Mouse (Mus musculus) myocyte (in vitro differentiated cells): ENCODE measurements around the gene Dbx2. TPM values are rescaled to one million over a fixed set of nuclear protein-coding genes. Genes with fewer than 3 reads are reported as not detected.

Experiments
- H3K27me3 ChIP-seq: one replicate; pipeline ENCODE4 v1.6.1; 2011; ENCODE audit not compliant: control insufficient read depth, insufficient read depth, insufficient read length
- H3K36me3 ChIP-seq: one replicate; pipeline ENCODE4 v1.6.1; 2011; ENCODE audit not compliant: control insufficient read depth, insufficient read depth
- H3K4me2 ChIP-seq: one replicate; pipeline ENCODE4 v1.6.1; 2011; ENCODE audit warnings: low read depth, control low read depth
- H3K4me3 ChIP-seq: one replicate; pipeline ENCODE4 v1.5.1; 2011; ENCODE audit warnings: mild to moderate bottlenecking, control low read depth, moderate library complexity
- H3K79me2 ChIP-seq: one replicate; pipeline ENCODE4 v1.6.1; 2011; ENCODE audit not compliant: control insufficient read depth, insufficient read depth
- H3ac ChIP-seq: one replicate; pipeline ENCODE4 v1.6.1; 2011; ENCODE audit not compliant: control insufficient read depth, insufficient read length
- CEBPB ChIP-seq: IDR thresholded peaks from 2 replicates; pipeline ENCODE4 v1.6.1; 2011; ENCODE audit warnings: mild to moderate bottlenecking, moderate library complexity; ENCODE audit not compliant: poor library complexity, insufficient read depth, severe bottlenecking
- E2F4 ChIP-seq: IDR thresholded peaks from one replicate; pipeline ENCODE4 v1.6.1; 2011; ENCODE audit warnings: mild to moderate bottlenecking, control low read depth, moderate library complexity; ENCODE audit not compliant: insufficient read depth
- MAX ChIP-seq: IDR thresholded peaks from one replicate; pipeline ENCODE4 v1.6.1; 2011; ENCODE audit warnings: low read depth, mild to moderate bottlenecking, control low read depth
- MYOD1 ChIP-seq, 3 experiments: IDR thresholded peaks; one replicate each; pipeline ENCODE4 v1.6.1; 2011; ENCODE audit warnings: control low read depth in 2 of 3, low read depth in 2 of 3, mild to moderate bottlenecking in 2 of 3, moderate library complexity in 1 of 3; ENCODE audit not compliant: insufficient read length in 2 of 3, control insufficient read depth in 1 of 3
- MYOG ChIP-seq, 3 experiments: IDR thresholded peaks; one replicate each; pipeline ENCODE4 v1.6.1; 2011; ENCODE audit warnings: control low read depth in 2 of 3, low read depth in 2 of 3, mild to moderate bottlenecking in 2 of 3; ENCODE audit not compliant: insufficient read length in 2 of 3, control insufficient read depth in 1 of 3, insufficient read depth in 1 of 3
- POLR2A ChIP-seq: IDR thresholded peaks from one replicate; pipeline ENCODE4 v1.6.1; 2011; ENCODE audit warnings: low read depth, mild to moderate bottlenecking, control low read depth, moderate library complexity; ENCODE audit not compliant: insufficient read length
- POLR2AphosphoS2 ChIP-seq: IDR thresholded peaks from one replicate; pipeline ENCODE4 v1.6.1; 2011; ENCODE audit warnings: low read depth, control low read depth; ENCODE audit not compliant: insufficient read length
- REST ChIP-seq: IDR thresholded peaks from one replicate; pipeline ENCODE4 v1.6.1; 2011; ENCODE audit warnings: mild to moderate bottlenecking, control low read depth, moderate library complexity; ENCODE audit not compliant: insufficient read depth, insufficient read length
- SRF ChIP-seq: IDR thresholded peaks from one replicate; pipeline ENCODE4 v1.6.1; 2011; ENCODE audit warnings: low read depth; ENCODE audit not compliant: control insufficient read depth, insufficient read length
- TCF12 ChIP-seq: IDR thresholded peaks from one replicate; pipeline ENCODE4 v1.6.1; 2011; ENCODE audit warnings: mild to moderate bottlenecking, control low read depth; ENCODE audit not compliant: poor library complexity, insufficient read depth, severe bottlenecking
- TCF3 ChIP-seq: IDR thresholded peaks from one replicate; pipeline ENCODE4 v1.6.1; 2011; ENCODE audit warnings: low read depth, control low read depth; ENCODE audit not compliant: insufficient read length
- USF1 ChIP-seq: IDR thresholded peaks from one replicate; pipeline ENCODE4 v1.6.1; 2011; ENCODE audit warnings: low read depth, mild to moderate bottlenecking, control low read depth, moderate library complexity
- polyA plus RNA-seq: library from polyadenylated mRNA; unstranded; fragments of >200 nt; fragmentation: generic; extraction: Trizol; gene quantifications from one replicate; pipeline ENCODE4 v1.2.1, GENCODE M21; 2012; ENCODE audit warnings: missing spikeins

The Dbx2 gene
- polyA plus RNA-seq, 1 experiment: not detected

DNA sequence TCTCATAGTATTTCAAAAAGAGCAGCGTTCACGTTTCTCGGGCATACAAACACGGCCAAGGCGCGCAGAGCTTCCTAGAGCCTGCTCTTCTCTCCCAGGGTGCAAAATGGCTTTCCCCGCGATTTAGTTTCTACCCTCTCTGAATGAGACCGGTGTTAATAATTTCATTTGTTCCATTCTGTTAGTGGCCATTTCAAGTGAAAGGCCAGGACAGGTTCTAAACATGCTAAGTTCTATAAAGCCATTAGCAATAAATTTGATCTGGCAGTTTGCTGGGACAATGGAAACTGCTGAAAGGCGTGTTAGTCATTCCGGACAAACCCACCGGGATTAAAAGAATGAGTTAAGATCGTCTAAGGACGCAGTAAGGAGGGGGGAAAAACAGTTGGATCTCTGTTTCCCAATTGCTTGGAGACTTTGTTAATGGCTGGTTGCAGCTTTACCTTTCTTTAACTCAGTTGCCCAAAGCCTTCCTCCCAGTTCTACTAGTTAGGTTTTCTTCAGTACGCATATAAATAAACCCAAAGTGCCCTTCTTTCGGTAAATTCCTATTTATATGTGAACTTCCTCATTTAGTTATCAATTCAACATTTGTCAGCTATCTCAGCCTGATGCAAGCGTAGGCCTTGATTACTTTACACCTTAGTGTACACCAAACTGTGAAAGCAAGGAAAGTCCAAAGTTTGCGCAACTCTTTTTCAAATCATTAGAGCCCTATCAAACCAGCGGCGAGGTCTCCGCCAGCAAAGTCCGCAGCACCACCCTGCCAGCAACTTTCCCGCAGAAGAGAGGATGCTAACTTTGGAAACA, 2.7 kb downstream of the Dbx2 start:
- Histone ChIP-seq H3ac (no peak overlapping the region), H3K36me3 (no peaks in the 10 kb centered on the region), H3K4me3 (no peak overlapping the region), H3K4me2 (no peak overlapping the region), H3K27me3 (peaks cover 46% of the 10 kb centered on the region), H3K79me2 (no peaks in the 10 kb centered on the region)
- TF ChIP-seq TCF3: no peak
- no peak for TF ChIP-seq TCF12
- no peak for TF ChIP-seq E2F4
- TF ChIP-seq USF1: no peak
- TF ChIP-seq REST: no peak
- no peak for TF ChIP-seq POLR2A
- no peak for TF ChIP-seq MYOG (IDR thresholded peaks at IDR 0.05; ENCODE audit: control insufficient read depth in 1 of 3, insufficient read depth in 1 of 3, insufficient read length in 2 of 3, low read depth in 2 of 3)
- no peak for TF ChIP-seq CEBPB
- TF ChIP-seq MYOD1 (IDR thresholded peaks at IDR 0.05; ENCODE audit: control insufficient read depth in 1 of 3, insufficient read length in 2 of 3, low read depth in 2 of 3): no peak
- no peak for TF ChIP-seq MAX
- no peak for TF ChIP-seq POLR2AphosphoS2
- TF ChIP-seq SRF: no peak

DNA sequence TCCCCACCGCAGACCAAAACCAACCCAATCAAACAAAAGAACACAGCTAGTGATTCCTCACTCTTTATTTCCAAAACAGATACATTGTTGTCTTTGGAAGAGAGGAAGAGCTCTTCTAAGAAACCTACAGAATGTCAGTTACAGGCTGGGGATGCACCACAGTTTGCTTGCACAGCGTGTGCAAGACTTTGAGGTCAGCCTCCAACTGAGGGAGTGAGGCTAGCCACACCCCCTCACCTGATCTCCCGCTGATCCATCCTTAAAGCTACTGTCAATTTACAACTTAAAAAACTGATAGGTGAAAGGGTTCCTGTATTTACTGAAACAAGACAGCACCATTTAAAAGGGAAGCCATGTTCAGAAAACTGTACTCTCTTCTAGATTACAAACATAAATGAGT, 3.9 kb downstream of the Dbx2 start:
- peaks cover 51% of the 10 kb centered on the region for H3K27me3 ChIP-seq
- H3ac ChIP-seq: no peak overlapping the region
- no peaks in the 10 kb centered on the region for H3K36me3 ChIP-seq
- no peaks in the 10 kb centered on the region for H3K79me2 ChIP-seq
- no peak overlapping the region for H3K4me3 ChIP-seq
- H3K4me2 ChIP-seq: no peak overlapping the region
- TF ChIP-seq USF1: no peak
- no peak for TF ChIP-seq MYOD1 (IDR thresholded peaks at IDR 0.05; ENCODE audit: control insufficient read depth in 1 of 3, insufficient read length in 2 of 3, low read depth in 2 of 3)
- no peak for TF ChIP-seq SRF
- TF ChIP-seq MAX: no peak
- no peak for TF ChIP-seq TCF3
- no peak for TF ChIP-seq E2F4
- no peak for TF ChIP-seq REST
- no peak for TF ChIP-seq TCF12

DNA sequence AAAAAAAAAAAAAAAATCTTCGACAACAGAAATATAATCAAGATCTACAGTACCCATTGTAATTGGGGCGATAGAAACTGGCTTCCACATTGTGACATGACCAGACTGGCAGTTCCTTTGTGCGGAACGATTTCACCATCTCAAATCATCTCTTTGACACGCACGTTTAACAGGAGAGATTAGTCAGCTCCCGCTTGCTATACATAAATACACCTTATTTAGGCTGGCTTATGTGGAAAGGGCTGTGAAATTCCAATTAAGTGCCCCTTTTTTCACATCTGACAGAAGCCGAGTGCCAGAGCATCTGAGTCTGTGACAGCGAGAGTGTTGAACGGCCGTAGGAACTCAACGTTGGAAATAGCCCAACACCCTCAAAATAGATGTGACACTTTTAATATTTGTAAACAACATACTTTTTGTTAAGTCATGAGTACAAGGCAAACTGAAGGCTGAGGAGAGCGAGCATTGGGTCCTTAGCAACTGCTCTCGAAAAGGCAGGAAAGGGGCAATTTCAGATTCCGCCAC, 12.2 kb downstream of the Dbx2 start:
- Histone ChIP-seq H3K79me2 (no peaks in the 10 kb centered on the region), H3ac (no peak overlapping the region), H3K4me3 (no peak overlapping the region), H3K36me3 (no peaks in the 10 kb centered on the region), H3K4me2 (no peak overlapping the region), H3K27me3 (peaks cover 47% of the 10 kb centered on the region)
- no peak for TF ChIP-seq REST
- TF ChIP-seq TCF3: no peak
- no peak for TF ChIP-seq POLR2AphosphoS2
- no peak for TF ChIP-seq E2F4
- no peak for TF ChIP-seq CEBPB
- TF ChIP-seq POLR2A: no peak
- no peak for TF ChIP-seq MAX
- no peak for TF ChIP-seq MYOG (IDR thresholded peaks at IDR 0.05; ENCODE audit: control insufficient read depth in 1 of 3, insufficient read depth in 1 of 3, insufficient read length in 2 of 3, low read depth in 2 of 3)
- no peak for TF ChIP-seq MYOD1 (IDR thresholded peaks at IDR 0.05; ENCODE audit: control insufficient read depth in 1 of 3, insufficient read length in 2 of 3, low read depth in 2 of 3)
- no peak for TF ChIP-seq USF1

DNA sequence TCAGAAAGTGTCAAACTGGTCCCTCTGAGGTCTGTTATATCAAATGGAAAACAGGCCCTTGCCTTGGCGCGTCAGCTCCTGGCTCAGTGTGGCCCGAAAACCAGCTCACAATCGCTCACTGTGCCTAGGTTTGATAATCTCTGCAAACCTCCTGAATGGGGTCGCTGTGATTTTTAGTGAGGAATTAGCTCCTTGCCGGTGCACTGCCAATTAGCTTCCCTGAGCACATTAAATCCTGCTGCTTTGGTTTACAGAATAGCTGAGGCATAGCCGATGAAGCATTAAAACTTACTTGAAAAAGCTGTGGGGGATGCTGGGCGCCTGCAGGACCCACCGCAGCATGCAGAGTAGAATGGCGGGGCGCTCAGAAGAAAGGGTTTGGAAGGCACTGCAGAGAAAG, 15.4 kb downstream of the Dbx2 start:
- TF ChIP-seq TCF3 (no peak), MAX (no peak), REST (no peak), POLR2AphosphoS2 (no peak), USF1 (no peak), SRF (no peak), E2F4 (no peak), POLR2A (no peak), TCF12 (no peak), CEBPB (no peak)
- Histone ChIP-seq H3K79me2 (no peaks in the 10 kb centered on the region), H3K36me3 (no peaks in the 10 kb centered on the region), H3ac (no peak overlapping the region), H3K27me3 (peaks cover 58% of the 10 kb centered on the region), H3K4me3 (no peak overlapping the region), H3K4me2 (no peak overlapping the region)

DNA sequence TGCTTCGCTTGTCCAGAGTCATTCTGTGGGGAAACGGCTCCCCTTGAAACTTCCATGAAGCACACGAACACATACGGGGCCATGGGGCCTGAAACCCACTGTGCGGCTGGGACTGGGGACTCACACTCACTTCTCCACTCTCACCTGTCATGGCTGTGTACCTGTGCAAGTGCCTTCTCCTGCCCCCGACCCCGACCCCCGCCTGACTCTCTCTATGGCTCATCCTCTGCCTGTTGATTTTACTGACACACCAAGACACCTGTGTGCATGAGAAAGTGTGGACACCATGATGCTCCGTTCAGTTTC, 16.0 kb downstream of the Dbx2 start:
- Histone ChIP-seq H3K4me2 (no peak overlapping the region), H3ac (no peak overlapping the region), H3K36me3 (no peaks in the 10 kb centered on the region), H3K27me3 (peaks cover 53% of the 10 kb centered on the region), H3K79me2 (no peaks in the 10 kb centered on the region), H3K4me3 (no peak overlapping the region)
- TF ChIP-seq MYOD1 (IDR thresholded peaks at IDR 0.05; ENCODE audit: control insufficient read depth in 1 of 3, insufficient read length in 2 of 3, low read depth in 2 of 3): no peak
- no peak for TF ChIP-seq POLR2A
- TF ChIP-seq REST: no peak
- no peak for TF ChIP-seq POLR2AphosphoS2
